Mouse (Mus musculus) MEL (cell line): ENCODE measurements around the gene Cox5a.

Experiments
- BHLHE40 ChIP-seq: IDR thresholded peaks from 2 replicates; pipeline ENCODE4 v1.6.1; 2012; ENCODE audit warnings: low read depth, mild to moderate bottlenecking, inconsistent platforms, low read length, improper control_type of control experiment, borderline replicate concordance
- CTCF ChIP-seq, 3 experiments: IDR thresholded peaks in 2 of 3; conservative IDR thresholded peaks in 1 of 3; 2 replicates each; pipeline ENCODE4 v1.5.1; 2011 to 2012; ENCODE audit warnings: low read length in 3 of 3, low read depth in 2 of 3, mild to moderate bottlenecking in 2 of 3, improper control_type of control experiment in 1 of 3, inconsistent platforms in 1 of 3, mixed read lengths in 1 of 3, moderate library complexity in 1 of 3; ENCODE audit not compliant: control insufficient read depth in 1 of 3, insufficient read depth in 1 of 3, poor library complexity in 1 of 3, severe bottlenecking in 1 of 3
- ELF1 ChIP-seq: IDR thresholded peaks from 2 replicates; pipeline ENCODE4 v1.6.1; 2014; ENCODE audit warnings: low read depth, mild to moderate bottlenecking, inconsistent platforms, low read length, improper control_type of control experiment, moderate library complexity
- GABPA ChIP-seq: IDR thresholded peaks from 2 replicates; pipeline ENCODE4 v1.6.1; 2012; ENCODE audit warnings: low read depth, mild to moderate bottlenecking, inconsistent platforms, low read length, improper control_type of control experiment, moderate library complexity
- MXI1 ChIP-seq: IDR thresholded peaks from 2 replicates; pipeline ENCODE4 v1.6.1; 2011; ENCODE audit warnings: mild to moderate bottlenecking, low read depth, low read length, improper control_type of control experiment
- USF2 ChIP-seq, 2 experiments: IDR thresholded peaks; 2 replicates each; pipeline ENCODE4 v1.6.1; 2011 to 2012; ENCODE audit warnings: improper control_type of control experiment in 2 of 2, low read length in 2 of 2, borderline replicate concordance in 1 of 2, inconsistent platforms in 1 of 2, low read depth in 1 of 2, mild to moderate bottlenecking in 1 of 2; ENCODE audit not compliant: insufficient read depth in 1 of 2

GRCm38 (mm10) chr9:57522114-57522860 is 1.2 kb downstream of the Cox5a start:
- TF ChIP-seq GABPA (no peak), USF2 (IDR thresholded peaks at IDR 0.05; ENCODE audit: borderline replicate concordance in 1 of 2, insufficient read depth in 1 of 2, low read depth in 1 of 2, low read length in 2 of 2) (no peak), CTCF (IDR thresholded peaks at IDR 0.05 in 2 of 3, conservative IDR thresholded peaks at IDR 0.05 in 1 of 3; ENCODE audit: control insufficient read depth in 1 of 3, insufficient read depth in 1 of 3, low read depth in 2 of 3, low read length in 3 of 3, poor library complexity in 1 of 3, severe bottlenecking in 1 of 3) (no peak), ELF1 (no peak), BHLHE40 (no peak), MXI1 (no peak)
